Mouse (Mus musculus) midbrain, postnatal 0 days (tissue): Measurements from ENCODE around the gene C130032M10Rik. TPM values are rescaled to one million over a fixed set of nuclear protein-coding genes. Genes with fewer than 3 reads are reported as not detected.

Source experiments
- ATAC-seq: fragments of 200-750 bp; cut with Nextera tagmentation; 2 replicates; pipeline ENCODE4 v1.8.0; 2017; ENCODE audit warnings: moderate number of reproducible peaks, mild to moderate bottlenecking, moderate TSS enrichment, moderate library complexity; ENCODE audit not compliant: low FRiP score
- DNase-seq: peaks from one replicate; pipeline ENCODE4 v3.0.0-alpha.2; 2015; ENCODE audit warnings: low spot score
- H3K27ac ChIP-seq: fragments of 300-500 bp; sonication (generic); 2 replicates; pipeline ENCODE4 v1.5.1; 2014; ENCODE audit warnings: low read depth, mild to moderate bottlenecking, low read length, mixed read lengths
- H3K27me3 ChIP-seq: fragments of 300-500 bp; sonication (generic); 2 replicates; pipeline ENCODE4 v1.6.1; 2014; ENCODE audit warnings: low read length, control low read depth, mixed read lengths; ENCODE audit not compliant: insufficient read depth
- H3K36me3 ChIP-seq: fragments of 300-500 bp; sonication (generic); 2 replicates; pipeline ENCODE4 v1.6.1; 2014; ENCODE audit warnings: low read length, control low read depth, mixed read lengths; ENCODE audit not compliant: insufficient read depth
- H3K4me1 ChIP-seq: fragments of 300-500 bp; sonication (generic); 2 replicates; pipeline ENCODE4 v1.6.1; 2014; ENCODE audit warnings: mild to moderate bottlenecking, control low read depth, antibody characterized with exemption, low read length, mixed read lengths; ENCODE audit not compliant: insufficient read depth
- H3K4me2 ChIP-seq: fragments of 300-500 bp; sonication (generic); 2 replicates; pipeline ENCODE4 v1.6.1; 2014; ENCODE audit warnings: low read depth, mild to moderate bottlenecking, low read length, mixed read lengths; ENCODE audit not compliant: poor library complexity, severe bottlenecking
- H3K4me3 ChIP-seq: fragments of 300-500 bp; sonication (generic); 2 replicates; pipeline ENCODE4 v1.5.1; 2014; ENCODE audit warnings: low read depth, mild to moderate bottlenecking, low read length, moderate library complexity
- H3K9ac ChIP-seq: fragments of 300-500 bp; sonication (generic); replicated peaks from 2 replicates; pipeline ENCODE4 v1.6.1; 2014; ENCODE audit warnings: mild to moderate bottlenecking, low read length, moderate library complexity, mixed read lengths; ENCODE audit not compliant: poor library complexity, severe bottlenecking
- H3K9me3 ChIP-seq: fragments of 300-500 bp; sonication (generic); 2 replicates; pipeline ENCODE4 v1.6.1; 2016; ENCODE audit warnings: low read length, control low read depth
- CTCF ChIP-seq: IDR thresholded peaks from 2 replicates; pipeline ENCODE4 v1.5.1; 2016; ENCODE audit warnings: antibody characterized with exemption, mild to moderate bottlenecking
- WGBS: fragments of 180-500 bp; shearing (Covaris S2); extraction: QIAGEN DNeasy Blood & Tissue Kit; methylation state at CpG from one replicate; pipeline ENCODE4 v1.1.7; 2014; 5-methylcytosine and 5-hydroxymethylcytosine counted together
- polyA plus RNA-seq: library from polyadenylated mRNA; unstranded; fragments of >200 nt; fragmentation: Nextera tagmentation; extraction: Ambion mirVana; gene quantifications from 2 replicates; pipeline ENCODE4 v1.2.1, GENCODE M21; 2015
- total RNA-seq: library from RNA; depleted of rRNA; stranded (reverse); fragments of >200 nt; gene quantifications from 2 replicates; pipeline ENCODE4 v1.2.3, GENCODE M21; 2014

C130032M10Rik gene
- total and polyA plus RNA-seq, 2 experiments from 2014 or later = not detected

DNA sequence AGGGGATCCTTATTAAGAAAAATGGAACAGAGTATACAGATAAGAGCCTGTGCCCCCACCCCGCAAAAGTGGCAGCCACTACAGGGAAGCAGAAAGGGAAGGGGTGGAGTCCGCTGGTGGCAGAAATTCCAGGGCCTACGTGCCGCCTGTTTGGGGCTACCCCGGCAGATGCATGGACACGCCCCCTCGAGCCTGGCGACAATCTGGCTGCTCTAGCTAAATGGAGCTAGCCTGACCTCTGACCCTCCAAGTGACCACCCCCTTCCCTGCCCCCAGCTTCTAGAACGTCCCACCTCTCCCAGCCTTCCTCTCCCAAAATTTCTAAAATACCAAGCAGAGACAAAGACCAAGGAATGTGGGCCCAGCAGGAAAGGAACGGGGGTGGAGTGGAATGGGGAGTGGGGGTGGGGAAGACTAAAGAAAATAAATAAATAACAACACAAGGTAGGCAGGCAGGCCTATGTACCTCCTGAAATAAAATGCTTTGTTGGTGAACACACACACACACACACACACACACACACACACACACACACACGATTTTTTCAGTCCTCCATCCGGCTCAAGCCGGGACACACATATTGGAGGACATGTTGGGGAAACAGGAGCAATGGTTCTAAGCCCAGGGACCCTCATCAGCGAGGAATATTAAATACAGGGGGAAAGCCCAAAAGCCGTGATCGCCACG, 12.6 kb downstream of the C130032M10Rik start:
- H3K27me3 ChIP-seq = no peaks in the 10 kb centered on the region
- H3K27ac ChIP-seq = no peak overlapping the region
- H3K4me2 ChIP-seq = no peak overlapping the region
- no peak overlapping the region for H3K9ac ChIP-seq
- ATAC-seq (no peak), DNase-seq (no peak)
- no peak for TF ChIP-seq CTCF
- H3K4me3 ChIP-seq = no peak overlapping the region
- WGBS = 18% methylated on average over 17 of the region's 17 CpGs
- no peaks in the 10 kb centered on the region for H3K9me3 ChIP-seq
- peaks cover 4% of the 10 kb centered on the region; the same call in 1 of the 2 replicates for H3K4me1 ChIP-seq
- no peaks in the 10 kb centered on the region for H3K36me3 ChIP-seq

DNA sequence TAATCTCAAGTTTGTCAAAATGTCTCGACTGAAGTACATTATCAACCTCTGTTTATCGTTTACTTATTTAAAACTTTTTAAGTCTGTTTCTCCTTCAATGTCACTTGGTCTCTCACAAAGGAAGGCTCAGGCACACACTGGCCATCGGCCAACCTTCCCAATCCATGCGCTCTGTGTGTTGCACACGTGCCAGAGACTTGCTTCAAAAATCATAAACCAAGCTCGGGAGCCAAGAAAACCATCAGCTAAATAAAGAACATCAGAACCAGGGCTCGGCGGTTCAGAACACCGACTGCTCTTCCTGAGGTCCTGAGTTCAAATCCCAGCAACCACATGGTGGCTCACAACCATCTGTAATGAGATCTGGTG, 13.2 kb downstream of the C130032M10Rik start:
- Histone ChIP-seq H3K4me1 (peaks cover 4% of the 10 kb centered on the region; the same call in 1 of the 2 replicates), H3K9ac (no peak overlapping the region), H3K36me3 (no peaks in the 10 kb centered on the region), H3K4me3 (no peak overlapping the region), H3K27me3 (no peaks in the 10 kb centered on the region), H3K27ac (no peak overlapping the region), H3K9me3 (no peaks in the 10 kb centered on the region), H3K4me2 (no peak overlapping the region)
- WGBS = 49% methylated on average over 9 of the region's 9 CpGs
- no peak for ATAC-seq
- no peak for TF ChIP-seq CTCF
- DNase-seq = no peak

DNA sequence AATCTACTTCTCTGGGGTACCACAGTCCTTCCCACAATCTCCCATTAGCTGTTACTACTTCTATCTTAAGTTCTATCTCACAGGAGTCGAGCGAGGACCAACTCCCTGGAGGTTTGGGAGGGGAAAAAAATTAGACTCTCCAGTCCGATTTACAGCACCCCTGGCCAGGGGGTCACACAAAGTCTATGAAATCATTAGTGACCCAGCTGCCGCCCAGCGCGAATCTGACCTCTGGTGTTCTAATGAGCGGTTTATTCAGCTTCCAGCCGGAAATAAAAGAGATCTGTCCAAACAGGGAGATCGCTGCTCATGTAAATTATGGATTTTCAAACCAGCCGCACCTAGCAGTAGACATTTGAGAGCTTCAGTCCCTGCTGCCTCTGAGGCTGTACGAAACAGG, 15.8 kb downstream of the C130032M10Rik start:
- no peak overlapping the region for H3K27ac ChIP-seq
- 42% methylated on average over 11 of the region's 11 CpGs for WGBS
- DNase-seq (no peak), ATAC-seq (no peak)
- H3K9ac ChIP-seq = no peak overlapping the region
- H3K36me3 ChIP-seq = no peaks in the 10 kb centered on the region
- TF ChIP-seq CTCF = no peak
- H3K4me1 ChIP-seq = peaks cover 4% of the 10 kb centered on the region; the same call in 1 of the 2 replicates
- H3K4me2 ChIP-seq = no peak overlapping the region
- H3K9me3 ChIP-seq = no peaks in the 10 kb centered on the region
- H3K27me3 ChIP-seq = no peaks in the 10 kb centered on the region
- H3K4me3 ChIP-seq = no peak overlapping the region

DNA sequence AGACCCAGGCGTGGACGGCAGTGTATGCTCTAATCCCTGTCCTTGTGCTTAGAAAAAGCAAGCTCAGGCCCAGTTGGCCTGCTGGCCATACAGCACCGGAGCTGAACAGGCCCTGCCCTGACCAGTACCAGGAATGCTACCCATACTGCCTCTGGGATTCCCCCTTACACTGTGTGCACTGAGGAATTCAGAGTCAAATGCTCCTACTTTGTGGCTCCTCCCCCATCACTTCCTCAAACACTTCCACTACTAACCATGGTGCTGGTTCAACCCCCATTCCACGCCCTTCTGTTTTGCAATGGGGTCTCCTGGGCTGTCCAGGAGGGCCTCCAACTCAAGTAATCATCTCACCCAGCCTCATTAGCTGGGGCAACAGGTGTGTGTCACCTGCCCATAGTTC, 18.4 kb downstream of the C130032M10Rik start:
- no peak overlapping the region for H3K9ac ChIP-seq
- no peak overlapping the region for H3K27ac ChIP-seq
- no peaks in the 10 kb centered on the region for H3K27me3 ChIP-seq
- H3K9me3 ChIP-seq = no peaks in the 10 kb centered on the region
- ATAC-seq (no peak), DNase-seq (no peak)
- WGBS = 64% methylated on average over 4 of the region's 4 CpGs
- no peak for TF ChIP-seq CTCF
- no peaks in the 10 kb centered on the region for H3K36me3 ChIP-seq
- no peak overlapping the region for H3K4me2 ChIP-seq
- no peak overlapping the region for H3K4me3 ChIP-seq
- no peaks in the 10 kb centered on the region for H3K4me1 ChIP-seq

DNA sequence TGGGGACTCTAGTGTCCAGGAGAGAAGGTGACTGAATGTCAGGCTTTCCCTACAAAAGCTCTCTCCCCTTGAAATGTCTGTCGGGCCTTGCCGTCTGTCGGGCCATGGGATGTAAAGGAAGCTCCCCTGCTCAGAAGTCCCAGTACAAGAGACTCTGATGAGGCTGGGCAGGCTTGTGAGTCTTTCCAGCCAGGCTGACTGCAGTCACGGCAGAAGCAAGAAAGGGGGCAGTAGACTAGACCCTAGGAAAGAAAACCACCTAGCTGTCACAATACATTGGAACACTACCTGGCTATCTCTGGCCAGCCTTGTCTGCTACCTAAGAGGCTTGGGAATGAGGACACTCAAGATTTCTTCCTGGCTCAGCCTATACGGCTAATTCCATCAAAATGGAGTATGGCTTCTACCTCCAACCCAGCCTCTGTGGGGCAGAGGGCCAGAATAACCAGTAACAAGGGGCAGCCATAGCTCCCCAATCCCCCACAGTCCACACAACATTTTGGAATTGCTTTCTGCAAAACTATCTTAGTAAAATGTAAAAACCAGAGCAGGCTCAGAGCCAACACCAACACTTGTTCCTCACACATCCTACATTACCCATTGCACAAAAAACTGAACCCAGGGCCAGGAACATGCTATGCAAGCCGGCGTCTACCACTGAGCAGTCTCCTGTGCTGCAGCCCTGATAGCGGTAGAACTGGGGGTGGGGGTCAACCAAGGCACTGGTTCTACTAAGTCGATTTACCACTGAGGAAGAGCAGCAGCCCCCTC, 19.4 kb downstream of the C130032M10Rik start:
- Histone ChIP-seq H3K4me3 (no peak overlapping the region), H3K36me3 (no peaks in the 10 kb centered on the region), H3K4me2 (no peak overlapping the region), H3K27me3 (no peaks in the 10 kb centered on the region), H3K9ac (no peak overlapping the region), H3K9me3 (no peaks in the 10 kb centered on the region), H3K27ac (no peak overlapping the region), H3K4me1 (no peaks in the 10 kb centered on the region)
- no peak for TF ChIP-seq CTCF
- DNase-seq (no peak), ATAC-seq (no peak)
- WGBS = 82% methylated on average over 9 of the region's 9 CpGs

DNA sequence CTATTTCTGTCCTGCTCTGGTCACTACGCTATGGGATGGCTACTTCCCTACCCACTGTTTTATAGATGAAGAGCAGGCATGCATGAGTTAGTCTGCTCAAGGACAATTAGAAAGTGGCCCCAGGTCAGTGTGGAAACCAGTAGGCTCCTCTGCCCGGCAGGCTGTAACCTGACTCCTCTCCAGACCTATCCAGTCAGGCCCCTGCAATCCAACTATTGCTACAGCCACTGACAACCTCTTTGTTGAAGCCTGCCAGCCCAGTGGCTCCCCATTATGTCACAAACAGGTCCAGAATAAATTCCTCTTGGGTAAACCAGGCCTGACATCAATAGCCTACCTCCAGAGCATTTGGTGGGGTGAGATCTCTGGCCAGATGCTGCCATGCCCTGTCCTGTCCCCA, 21.1 kb downstream of the C130032M10Rik start:
- Histone ChIP-seq H3K27me3 (no peaks in the 10 kb centered on the region), H3K9me3 (no peaks in the 10 kb centered on the region), H3K27ac (no peak overlapping the region), H3K36me3 (no peaks in the 10 kb centered on the region), H3K9ac (no peak overlapping the region), H3K4me1 (no peaks in the 10 kb centered on the region), H3K4me2 (no peak overlapping the region), H3K4me3 (no peak overlapping the region)
- 41% methylated on average over 2 of the region's 2 CpGs for WGBS
- DNase-seq (no peak), ATAC-seq (no peak)
- TF ChIP-seq CTCF = no peak
